Mouse (Mus musculus): ENCODE data around the gene Kcnk13. TPM values are rescaled to one million over a fixed set of nuclear protein-coding genes. Genes with fewer than 3 reads are reported as not detected.

Kcnk13 gene
- polyA plus RNA-seq, 1 experiment from 2014 or later, result 0.15 TPM

- 0 out of 2 replicates have a peak, but pooled peaks have one; percentile 39 for ATAC-seq (ENCODE audit: low FRiP score, low TSS enrichment)
- H3K9me3 ChIP-seq (ENCODE audit: control insufficient read depth, low read length), result no peaks in the 10 kb centered on the region
- peaks cover 5% of the 10 kb centered on the region for H3K27me3 ChIP-seq (ENCODE audit: control insufficient read depth, insufficient read depth, low read length)
- peaks cover 6% of the 10 kb centered on the region; the same call in 1 of the 2 replicates for H3K36me3 ChIP-seq (ENCODE audit: control insufficient read depth, insufficient read depth, low read length)
- no peak overlapping the region for H3K4me3 ChIP-seq (ENCODE audit: low read length)
- H3K9ac ChIP-seq (ENCODE audit: low read depth, low read length), result no peak overlapping the region
- 53% methylated on average over 9 of the region's 9 CpGs for WGBS
- H3K27ac ChIP-seq (ENCODE audit: low read depth, low read length), result no peak overlapping the region
- H3K4me1 ChIP-seq (ENCODE audit: control insufficient read depth, insufficient read depth, low read length), result no peaks in the 10 kb centered on the region
- H3K4me2 ChIP-seq (replicated peaks; ENCODE audit: low read depth, low read length), result no peak overlapping the region
These were observed 5.9 kb upstream of the Kcnk13 start for GRCm38 (mm10) chr12:99958068-99959060.

DNA sequence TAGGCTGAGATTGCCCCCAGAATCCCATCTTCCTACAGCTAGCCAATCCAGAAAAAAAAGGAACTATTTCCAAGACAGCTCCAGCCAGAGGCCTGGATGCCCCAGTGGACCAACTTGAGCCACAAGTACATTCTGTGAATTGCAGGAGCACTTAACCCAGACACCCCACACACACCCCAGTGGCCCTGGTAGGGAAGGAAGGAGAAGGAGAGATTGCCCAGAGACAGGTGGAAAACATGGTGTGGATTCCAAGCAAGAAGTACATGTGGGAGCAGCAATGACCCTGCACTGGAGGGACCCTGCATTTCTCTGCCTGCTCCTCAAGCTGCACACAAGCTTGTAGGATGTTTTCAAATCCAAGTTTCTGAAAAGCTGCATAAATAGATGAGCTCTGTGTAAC, 5.0 kb upstream of the Kcnk13 start:
- Histone ChIP-seq H3K27ac (ENCODE audit: low read depth, low read length) (no peak overlapping the region), H3K4me3 (ENCODE audit: low read length) (no peak overlapping the region), H3K9ac (ENCODE audit: low read depth, low read length) (no peak overlapping the region), H3K4me1 (ENCODE audit: control insufficient read depth, insufficient read depth, low read length) (peaks cover under 1% of the 10 kb centered on the region; the same call in 1 of the 2 replicates), H3K9me3 (ENCODE audit: control insufficient read depth, low read length) (no peaks in the 10 kb centered on the region), H3K27me3 (ENCODE audit: control insufficient read depth, insufficient read depth, low read length) (peaks cover 14% of the 10 kb centered on the region), H3K4me2 (replicated peaks; ENCODE audit: low read depth, low read length) (no peak overlapping the region), H3K36me3 (ENCODE audit: control insufficient read depth, insufficient read depth, low read length) (peaks cover 6% of the 10 kb centered on the region; the same call in 1 of the 2 replicates)
- ATAC-seq (ENCODE audit: low FRiP score, low TSS enrichment), result peak; percentile 30; the same call in 1 of the 2 replicates

GRCm38 (mm10) chr12:99959930-99960329, 4.4 kb upstream of the Kcnk13 start:
- ATAC-seq (ENCODE audit: low FRiP score, low TSS enrichment), result no peak
- 31% methylated on average over 10 of the region's 10 CpGs for WGBS
- Histone ChIP-seq H3K9me3 (ENCODE audit: control insufficient read depth, low read length) (no peaks in the 10 kb centered on the region), H3K4me2 (replicated peaks; ENCODE audit: low read depth, low read length) (no peak overlapping the region), H3K4me1 (ENCODE audit: control insufficient read depth, insufficient read depth, low read length) (peaks cover 7% of the 10 kb centered on the region; the same call in 1 of the 2 replicates), H3K9ac (ENCODE audit: low read depth, low read length) (no peak overlapping the region), H3K4me3 (ENCODE audit: low read length) (no peak overlapping the region), H3K36me3 (ENCODE audit: control insufficient read depth, insufficient read depth, low read length) (peaks cover 6% of the 10 kb centered on the region; the same call in 1 of the 2 replicates), H3K27me3 (ENCODE audit: control insufficient read depth, insufficient read depth, low read length) (peaks cover 20% of the 10 kb centered on the region), H3K27ac (ENCODE audit: low read depth, low read length) (no peak overlapping the region)

DNA sequence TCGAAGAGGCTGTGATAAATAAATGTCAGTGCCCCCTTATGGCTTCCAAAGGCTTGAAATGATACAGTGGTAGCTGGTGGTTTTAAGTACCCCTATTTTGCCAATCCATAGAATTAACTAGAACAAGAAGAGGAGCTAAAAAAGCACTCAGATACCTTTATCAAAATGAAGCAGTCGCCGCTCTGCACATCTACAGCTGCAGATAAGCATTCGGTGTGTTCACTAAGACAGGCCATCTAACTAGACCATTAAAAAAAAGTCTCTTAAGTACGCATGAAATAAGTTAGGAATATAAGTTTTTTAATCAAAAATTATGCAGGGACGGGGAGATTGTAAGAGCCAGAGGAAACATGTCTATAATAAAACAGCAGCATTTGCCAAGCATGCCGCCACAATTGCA, 3.6 kb upstream of the Kcnk13 start:
- no peak for ATAC-seq (ENCODE audit: low FRiP score, low TSS enrichment)
- Histone ChIP-seq H3K9me3 (ENCODE audit: control insufficient read depth, low read length) (no peaks in the 10 kb centered on the region), H3K36me3 (ENCODE audit: control insufficient read depth, insufficient read depth, low read length) (no peaks in the 10 kb centered on the region), H3K4me3 (ENCODE audit: low read length) (no peak overlapping the region), H3K27ac (ENCODE audit: low read depth, low read length) (no peak overlapping the region), H3K9ac (ENCODE audit: low read depth, low read length) (no peak overlapping the region), H3K4me1 (ENCODE audit: control insufficient read depth, insufficient read depth, low read length) (peaks cover 12% of the 10 kb centered on the region; the same call in 1 of the 2 replicates), H3K4me2 (replicated peaks; ENCODE audit: low read depth, low read length) (no peak overlapping the region), H3K27me3 (ENCODE audit: control insufficient read depth, insufficient read depth, low read length) (peaks cover 28% of the 10 kb centered on the region)
- WGBS, result 89% methylated on average over 7 of the region's 7 CpGs

DNA sequence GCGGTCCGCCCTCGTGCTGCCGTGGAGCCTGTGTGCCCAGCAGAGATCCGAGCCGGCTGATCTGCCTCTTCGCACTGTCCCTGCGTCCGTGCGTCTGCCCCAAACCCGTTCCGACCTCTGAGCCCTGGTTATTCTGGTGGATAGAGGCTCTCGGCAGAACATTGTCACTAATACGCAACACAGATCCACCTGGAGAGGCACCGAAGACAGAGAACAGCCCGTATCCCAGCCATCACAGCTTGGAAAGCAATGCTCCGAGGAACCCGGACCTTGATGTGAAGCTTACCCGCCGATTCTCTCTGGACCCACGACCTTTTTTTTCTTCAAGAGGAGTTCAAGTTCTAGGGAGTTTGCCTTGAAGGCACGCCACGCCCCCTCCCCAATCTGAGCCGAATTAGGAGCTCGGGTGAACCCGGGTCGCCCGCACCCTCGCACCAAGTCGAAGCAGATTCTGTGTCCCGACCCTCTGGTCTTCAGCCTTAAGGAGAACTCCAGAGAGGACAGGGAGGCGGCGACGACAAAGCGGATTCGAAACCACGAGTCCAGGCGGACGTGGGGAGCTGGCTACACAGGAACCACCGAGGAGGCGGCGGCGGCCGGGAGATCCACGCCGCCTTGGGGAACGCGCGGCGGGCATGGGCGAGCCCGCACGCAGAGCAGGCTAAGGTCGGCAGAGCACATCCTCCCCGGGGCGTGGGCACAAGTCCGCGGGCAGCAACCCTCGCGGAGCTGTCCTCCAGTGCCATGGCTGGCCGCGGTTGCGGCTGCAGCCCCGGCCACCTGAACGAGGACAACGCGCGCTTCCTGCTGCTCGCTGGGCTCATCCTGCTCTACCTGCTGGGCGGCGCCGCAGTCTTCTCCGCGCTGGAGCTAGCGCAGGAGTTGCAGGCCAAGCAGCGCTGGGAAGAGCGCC, 1.2 kb downstream of the Kcnk13 start:
- under 1% methylated on average over 74 of the region's 77 CpGs for WGBS
- peaks cover 67% of the 10 kb centered on the region for H3K27me3 ChIP-seq (ENCODE audit: control insufficient read depth, insufficient read depth, low read length)
- peak overlapping the region; percentile 92 for H3K4me2 ChIP-seq (replicated peaks; ENCODE audit: low read depth, low read length)
- peak overlapping the region; percentile 44 for H3K4me3 ChIP-seq (ENCODE audit: low read length)
- H3K4me1 ChIP-seq (ENCODE audit: control insufficient read depth, insufficient read depth, low read length), result peaks cover 19% of the 10 kb centered on the region; the same call in 1 of the 2 replicates
- H3K9ac ChIP-seq (ENCODE audit: low read depth, low read length), result peak overlapping the region; percentile 53
- no peaks in the 10 kb centered on the region for H3K36me3 ChIP-seq (ENCODE audit: control insufficient read depth, insufficient read depth, low read length)
- no peak overlapping the region for H3K27ac ChIP-seq (ENCODE audit: low read depth, low read length)
- ATAC-seq (ENCODE audit: low FRiP score, low TSS enrichment), result peak; percentile 29
- no peaks in the 10 kb centered on the region for H3K9me3 ChIP-seq (ENCODE audit: control insufficient read depth, low read length)

DNA sequence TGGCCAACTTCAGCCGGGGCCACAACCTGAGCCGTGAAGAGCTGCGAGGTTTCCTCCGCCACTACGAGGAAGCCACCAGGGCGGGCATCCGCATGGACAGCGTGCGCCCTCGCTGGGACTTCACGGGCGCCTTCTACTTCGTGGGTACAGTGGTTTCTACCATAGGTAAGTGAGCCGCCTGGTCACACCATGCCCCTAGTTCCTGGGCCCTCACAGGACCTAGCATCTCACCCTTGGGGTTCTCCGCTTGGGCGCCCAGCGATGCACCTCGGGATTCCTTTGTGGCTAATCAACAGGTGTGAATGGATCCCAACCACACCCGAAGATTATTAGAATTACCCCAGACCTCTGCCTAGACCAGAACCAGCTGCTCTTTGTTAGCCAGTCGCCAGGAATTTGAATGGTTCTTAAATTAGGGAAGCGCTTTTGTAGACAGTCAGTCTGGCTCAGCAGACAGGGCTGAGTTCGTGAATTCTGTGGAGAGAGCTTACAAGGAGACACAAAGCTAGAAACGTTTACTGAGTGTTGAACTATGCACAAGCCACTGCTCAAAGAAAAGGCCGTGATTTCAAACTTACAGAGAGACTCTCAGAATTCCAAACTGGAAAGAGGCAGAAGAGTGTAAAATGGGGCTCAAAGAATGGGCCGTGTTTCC, 1.9 kb downstream of the Kcnk13 start:
- H3K27ac ChIP-seq (ENCODE audit: low read depth, low read length), result no peak overlapping the region
- ATAC-seq (ENCODE audit: low FRiP score, low TSS enrichment), result 0 out of 2 replicates have a peak, but pooled peaks have one; percentile 1
- peak overlapping the region; percentile 44 for H3K4me3 ChIP-seq (ENCODE audit: low read length)
- peak overlapping the region; percentile 53 for H3K9ac ChIP-seq (ENCODE audit: low read depth, low read length)
- H3K4me1 ChIP-seq (ENCODE audit: control insufficient read depth, insufficient read depth, low read length), result peaks cover 19% of the 10 kb centered on the region; the same call in 1 of the 2 replicates
- no peaks in the 10 kb centered on the region for H3K9me3 ChIP-seq (ENCODE audit: control insufficient read depth, low read length)
- peak overlapping the region; percentile 92 for H3K4me2 ChIP-seq (replicated peaks; ENCODE audit: low read depth, low read length)
- WGBS, result 4% methylated on average over 25 of the region's 25 CpGs
- H3K27me3 ChIP-seq (ENCODE audit: control insufficient read depth, insufficient read depth, low read length), result peaks cover 67% of the 10 kb centered on the region
- no peaks in the 10 kb centered on the region for H3K36me3 ChIP-seq (ENCODE audit: control insufficient read depth, insufficient read depth, low read length)

DNA sequence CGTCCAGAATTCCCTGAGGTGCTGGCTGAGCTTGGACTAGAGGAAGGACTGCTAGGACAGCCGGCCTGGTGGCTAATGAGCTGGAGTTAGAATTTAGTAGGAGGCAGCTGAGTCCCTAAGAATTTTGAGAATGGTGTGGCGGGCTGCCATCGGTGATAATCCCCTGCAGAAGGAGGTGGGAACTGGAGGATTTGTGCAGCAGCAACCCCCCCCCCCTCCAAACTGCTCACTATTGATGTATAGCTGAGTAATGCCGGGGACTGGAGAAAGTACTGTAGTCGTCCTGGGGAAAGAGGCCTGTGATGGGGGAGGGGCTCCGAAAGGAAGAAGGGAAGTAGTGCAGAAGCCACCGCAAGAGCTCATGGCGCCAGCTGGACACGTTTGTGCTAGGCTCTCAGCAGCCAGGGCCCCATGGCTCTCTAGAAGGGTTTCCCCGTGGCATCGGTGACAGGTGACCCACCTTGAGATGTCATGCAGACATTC, 2.6 kb downstream of the Kcnk13 start:
- Histone ChIP-seq H3K27ac (ENCODE audit: low read depth, low read length) (no peak overlapping the region), H3K9ac (ENCODE audit: low read depth, low read length) (no peak overlapping the region), H3K4me2 (replicated peaks; ENCODE audit: low read depth, low read length) (no peak overlapping the region), H3K4me3 (ENCODE audit: low read length) (no peak overlapping the region), H3K27me3 (ENCODE audit: control insufficient read depth, insufficient read depth, low read length) (peaks cover 67% of the 10 kb centered on the region), H3K36me3 (ENCODE audit: control insufficient read depth, insufficient read depth, low read length) (no peaks in the 10 kb centered on the region), H3K9me3 (ENCODE audit: control insufficient read depth, low read length) (no peaks in the 10 kb centered on the region), H3K4me1 (ENCODE audit: control insufficient read depth, insufficient read depth, low read length) (peaks cover 19% of the 10 kb centered on the region; the same call in 1 of the 2 replicates)
- ATAC-seq (ENCODE audit: low FRiP score, low TSS enrichment), result no peak
- WGBS, result 14% methylated on average over 12 of the region's 12 CpGs

- H3K27me3 ChIP-seq (ENCODE audit: control insufficient read depth, insufficient read depth, low read length), result peaks cover 47% of the 10 kb centered on the region
- no peak for ATAC-seq (ENCODE audit: low FRiP score, low TSS enrichment)
- WGBS, result 65% methylated on average over 4 of the region's 4 CpGs
These were observed 5.6 kb downstream of the Kcnk13 start for GRCm38 (mm10) chr12:99969906-99970305.

More at GRCm38 (mm10) chr12:99969906-99970305, 5.6 kb downstream of the Kcnk13 start:
- H3K4me1 ChIP-seq (ENCODE audit: control insufficient read depth, insufficient read depth, low read length), result peaks cover 12% of the 10 kb centered on the region; the same call in 1 of the 2 replicates
- no peak overlapping the region for H3K4me3 ChIP-seq (ENCODE audit: low read length)
- H3K27ac ChIP-seq (ENCODE audit: low read depth, low read length), result no peak overlapping the region
- H3K36me3 ChIP-seq (ENCODE audit: control insufficient read depth, insufficient read depth, low read length), result no peaks in the 10 kb centered on the region
- H3K9ac ChIP-seq (ENCODE audit: low read depth, low read length), result no peak overlapping the region
- H3K9me3 ChIP-seq (ENCODE audit: control insufficient read depth, low read length), result peaks cover 4% of the 10 kb centered on the region; the same call in 1 of the 2 replicates
- no peak overlapping the region for H3K4me2 ChIP-seq (replicated peaks; ENCODE audit: low read depth, low read length)
